Mouse (Mus musculus) frontal cortex, adult 2 months (tissue): ENCODE measurements around the gene Trim43a. TPM values are rescaled to one million over a fixed set of nuclear protein-coding genes. Genes with fewer than 3 reads are reported as not detected.

Source experiments
- polyA plus RNA-seq: library from polyadenylated mRNA; depleted of rRNA; stranded (reverse); fragments of >200 nt; gene quantifications from 2 replicates; pipeline ENCODE4 v1.2.3, GENCODE M21; 2012; rRNA removed

Gene Trim43a
- polyA plus RNA-seq, 1 experiment, result 1.2 TPM

Other genes starting within 250 kb of the Trim43a start
- gene Snx14, start 141.9 kb upstream of the Trim43a start, polyA plus RNA-seq, result 46.2 and 53.4 TPM in 2 replicates
- 0.38 and 0.40 TPM in 2 replicates for gene Gm20537, start 124.3 kb upstream of the Trim43a start, polyA plus RNA-seq
- 33.5 and 33.6 TPM in 2 replicates for gene Syncrip, start 98.3 kb upstream of the Trim43a start, polyA plus RNA-seq
- 16.4 and 19.2 TPM in 2 replicates for gene Zfp949, start 32.9 kb upstream of the Trim43a start, polyA plus RNA-seq
- gene Mthfsl, start 139.4 kb downstream of the Trim43a start, polyA plus RNA-seq, result 38.5 and 41.0 TPM in 2 replicates
- 0.12 and 0.17 TPM in 2 replicates for gene Bcl2a1d, start 151.0 kb downstream of the Trim43a start, polyA plus RNA-seq